Mouse (Mus musculus): ENCODE data around the gene Cgrrf1. TPM values are rescaled to one million over a fixed set of nuclear protein-coding genes. Genes with fewer than 3 reads are reported as not detected.
"Not testable (repeated sequence)": the region's sequence is repeated elsewhere in the genome, so short reads cannot be mapped to it uniquely, and the experiment has no call there.

The Cgrrf1 gene
- polyA plus RNA-seq, 1 experiment from 2014 or later: 17.5 TPM

DNA sequence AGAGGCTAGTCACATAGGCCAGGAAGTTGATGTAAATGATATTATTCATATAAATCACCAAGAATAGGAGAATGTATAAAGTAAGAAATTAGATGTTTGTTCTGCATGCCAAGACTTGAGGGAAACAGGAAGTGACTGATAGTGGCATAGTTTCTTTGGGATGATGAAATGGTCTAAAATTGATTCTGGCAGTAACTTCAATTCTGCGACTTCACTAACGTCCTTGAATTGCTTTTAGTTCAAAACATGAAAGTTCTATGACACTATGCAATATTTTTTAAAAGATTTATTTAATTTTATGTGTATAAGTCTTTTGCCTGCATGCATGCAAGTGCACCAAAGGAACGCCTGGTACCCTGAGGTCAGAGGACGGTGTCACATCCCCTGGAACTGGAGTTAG lies 28.7 kb upstream of the Cgrrf1 start:
- no peak for ATAC-seq (ENCODE audit: low FRiP score, low read depth)
- Histone ChIP-seq H3K27ac (replicated peaks) (no peak overlapping the region), H3K9ac (no peak overlapping the region), H3K4me1 (replicated peaks) (no peaks in the 10 kb centered on the region), H3K9me3 (no peaks in the 10 kb centered on the region), H3K4me2 (no peak overlapping the region), H3K4me3 (no peak overlapping the region), H3K36me3 (peaks cover 8% of the 10 kb centered on the region), H3K27me3 (no peaks in the 10 kb centered on the region)
- WGBS: 95% methylated on average over 4 of the region's 4 CpGs

DNA sequence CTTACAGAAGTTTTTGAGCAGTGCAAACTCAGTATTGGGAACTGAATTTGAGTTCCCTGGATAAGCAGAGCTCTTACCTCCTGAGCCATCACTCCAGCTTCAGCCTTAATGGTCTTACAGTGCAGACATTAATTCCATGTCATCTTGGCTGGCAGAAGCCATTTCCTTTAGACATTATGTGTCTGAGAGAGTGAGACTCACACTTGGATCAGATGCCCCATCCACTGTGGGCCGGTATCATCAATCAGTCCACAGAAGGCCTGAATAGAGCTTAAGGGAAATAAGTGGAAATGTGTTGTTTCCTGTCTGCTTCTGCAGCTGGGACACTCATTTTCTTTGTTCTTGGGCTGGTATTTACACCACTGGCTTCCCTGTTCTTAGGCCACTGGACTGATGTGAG lies 28.1 kb upstream of the Cgrrf1 start:
- no peak overlapping the region for H3K4me3 ChIP-seq
- WGBS: 95% methylated on average over 1 of the region's 1 CpGs
- H3K4me2 ChIP-seq: no peak overlapping the region
- H3K36me3 ChIP-seq: peaks cover 8% of the 10 kb centered on the region
- no peak for ATAC-seq (ENCODE audit: low FRiP score, low read depth)
- H3K27me3 ChIP-seq: no peaks in the 10 kb centered on the region
- H3K9me3 ChIP-seq: no peaks in the 10 kb centered on the region
- no peaks in the 10 kb centered on the region for H3K4me1 ChIP-seq (replicated peaks)
- no peak overlapping the region for H3K27ac ChIP-seq (replicated peaks)
- no peak overlapping the region for H3K9ac ChIP-seq

DNA sequence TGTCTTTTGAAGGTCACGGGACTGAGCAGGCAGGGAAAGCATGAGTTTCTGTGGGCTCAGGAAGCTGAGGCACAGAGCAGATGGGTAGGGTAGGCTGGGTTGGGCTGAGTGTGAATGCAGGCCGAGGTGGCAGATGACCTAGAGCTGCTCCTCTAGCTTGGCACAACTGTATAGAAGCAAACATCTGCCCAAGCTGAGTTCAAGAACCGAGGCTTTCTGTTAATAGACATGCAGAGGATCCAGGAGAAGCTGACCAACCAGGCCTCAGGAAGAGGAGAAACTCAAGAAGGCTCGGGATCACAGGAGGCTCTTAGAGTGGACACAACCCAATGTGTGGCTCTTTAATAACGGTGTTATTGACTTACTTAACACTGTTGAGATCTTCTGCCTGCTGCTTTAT lies 25.7 kb upstream of the Cgrrf1 start:
- ATAC-seq (ENCODE audit: low FRiP score, low read depth): no peak
- H3K36me3 ChIP-seq: peaks cover 14% of the 10 kb centered on the region
- H3K4me1 ChIP-seq (replicated peaks): no peaks in the 10 kb centered on the region
- H3K9ac ChIP-seq: no peak overlapping the region
- no peak overlapping the region for H3K4me2 ChIP-seq
- no peaks in the 10 kb centered on the region for H3K27me3 ChIP-seq
- H3K4me3 ChIP-seq: no peak overlapping the region
- WGBS: 85% methylated on average over 5 of the region's 5 CpGs
- no peaks in the 10 kb centered on the region for H3K9me3 ChIP-seq
- H3K27ac ChIP-seq (replicated peaks): no peak overlapping the region

DNA sequence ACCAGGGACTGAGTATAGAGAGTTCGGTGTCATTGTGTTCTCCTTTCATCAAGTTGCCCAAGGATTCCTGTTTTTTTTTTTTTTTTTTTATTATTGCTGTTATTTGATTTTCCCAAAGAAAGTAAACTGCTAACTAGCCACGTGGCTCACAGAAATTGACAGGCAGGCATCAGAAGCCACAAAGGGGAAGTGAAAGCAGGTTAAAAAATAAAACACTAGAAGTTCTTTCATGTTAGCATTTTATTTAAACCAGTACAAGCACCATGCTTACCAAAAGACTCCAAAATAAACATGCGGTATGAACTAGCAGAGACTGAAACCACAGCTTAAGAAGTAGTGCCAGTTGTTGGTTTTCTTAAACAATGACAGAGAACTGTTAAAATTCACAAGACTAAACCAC lies 24.0 kb upstream of the Cgrrf1 start:
- Histone ChIP-seq H3K4me1 (replicated peaks) (no peaks in the 10 kb centered on the region), H3K4me3 (no peak overlapping the region), H3K9ac (no peak overlapping the region), H3K36me3 (peaks cover 17% of the 10 kb centered on the region), H3K27ac (replicated peaks) (no peak overlapping the region), H3K4me2 (no peak overlapping the region), H3K9me3 (no peaks in the 10 kb centered on the region), H3K27me3 (no peaks in the 10 kb centered on the region)
- no peak for ATAC-seq (ENCODE audit: low FRiP score, low read depth)
- 80% methylated on average over 3 of the region's 3 CpGs for WGBS

DNA sequence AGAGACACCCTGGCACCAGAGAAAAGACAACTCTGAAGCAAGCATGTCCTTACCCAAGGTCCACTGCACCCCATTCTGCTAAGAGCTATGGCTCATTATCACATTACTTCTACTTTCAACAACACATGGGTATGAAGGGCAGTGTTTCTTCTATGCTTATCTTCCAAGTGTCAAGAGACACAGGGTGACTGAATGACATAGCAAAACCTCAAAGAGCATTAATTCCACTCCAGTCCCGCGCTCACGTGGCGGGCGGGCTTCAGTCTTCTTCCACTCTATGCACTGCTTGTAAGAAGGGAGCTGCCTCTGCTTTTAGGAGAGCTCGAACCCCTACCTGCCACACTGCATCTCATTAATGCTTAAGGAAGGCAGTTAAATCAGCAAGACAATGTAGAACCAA lies 16.3 kb upstream of the Cgrrf1 start:
- no peaks in the 10 kb centered on the region for H3K27me3 ChIP-seq
- WGBS: 85% methylated on average over 6 of the region's 6 CpGs
- ATAC-seq (ENCODE audit: low FRiP score, low read depth): no peak
- no peak overlapping the region for H3K9ac ChIP-seq
- H3K27ac ChIP-seq (replicated peaks): no peak overlapping the region
- peaks cover 13% of the 10 kb centered on the region for H3K4me1 ChIP-seq (replicated peaks)
- no peak overlapping the region for H3K4me2 ChIP-seq
- no peaks in the 10 kb centered on the region for H3K9me3 ChIP-seq
- H3K4me3 ChIP-seq: no peak overlapping the region
- peaks cover 33% of the 10 kb centered on the region for H3K36me3 ChIP-seq

DNA sequence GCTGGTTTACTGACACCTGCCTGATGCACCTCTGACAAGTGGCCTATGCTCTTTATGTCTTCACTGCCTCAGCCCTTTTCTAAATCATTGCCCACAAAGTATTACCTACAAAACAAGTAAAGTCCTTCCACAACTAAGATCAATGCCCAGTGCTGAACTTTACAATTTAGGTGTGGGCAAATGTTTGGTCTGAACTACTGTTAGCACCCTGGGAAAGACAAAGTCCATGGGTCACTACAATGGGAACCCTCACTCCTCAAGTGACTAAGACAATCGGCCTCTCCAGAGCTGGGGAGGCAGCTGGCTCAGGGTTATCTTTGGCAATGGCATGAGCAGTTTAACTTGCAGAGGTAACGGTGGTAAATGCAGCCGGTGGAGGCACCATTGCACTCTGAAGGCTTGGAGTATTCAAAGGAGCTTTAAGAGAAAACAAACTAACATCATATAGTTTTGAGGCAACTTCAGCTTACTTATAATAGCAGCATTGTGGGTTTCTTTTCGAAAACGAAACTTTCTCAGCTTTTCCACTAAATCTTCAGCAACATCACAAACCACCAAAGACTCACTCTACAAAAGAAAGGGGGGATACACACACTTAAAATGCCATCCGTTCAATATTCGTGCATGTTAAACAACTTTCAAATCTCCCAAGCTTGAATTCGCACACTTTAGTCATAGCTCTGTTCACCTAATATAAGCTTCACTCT lies 14.9 kb upstream of the Cgrrf1 start:
- no peak overlapping the region for H3K9ac ChIP-seq
- no peak overlapping the region for H3K4me2 ChIP-seq
- WGBS: 96% methylated on average over 8 of the region's 8 CpGs
- no peak overlapping the region for H3K4me3 ChIP-seq
- no peak overlapping the region for H3K27ac ChIP-seq (replicated peaks)
- peaks cover 20% of the 10 kb centered on the region for H3K4me1 ChIP-seq (replicated peaks)
- no peaks in the 10 kb centered on the region for H3K9me3 ChIP-seq
- peaks cover 26% of the 10 kb centered on the region for H3K36me3 ChIP-seq
- no peaks in the 10 kb centered on the region for H3K27me3 ChIP-seq
- ATAC-seq (ENCODE audit: low FRiP score, low read depth): no peak

DNA sequence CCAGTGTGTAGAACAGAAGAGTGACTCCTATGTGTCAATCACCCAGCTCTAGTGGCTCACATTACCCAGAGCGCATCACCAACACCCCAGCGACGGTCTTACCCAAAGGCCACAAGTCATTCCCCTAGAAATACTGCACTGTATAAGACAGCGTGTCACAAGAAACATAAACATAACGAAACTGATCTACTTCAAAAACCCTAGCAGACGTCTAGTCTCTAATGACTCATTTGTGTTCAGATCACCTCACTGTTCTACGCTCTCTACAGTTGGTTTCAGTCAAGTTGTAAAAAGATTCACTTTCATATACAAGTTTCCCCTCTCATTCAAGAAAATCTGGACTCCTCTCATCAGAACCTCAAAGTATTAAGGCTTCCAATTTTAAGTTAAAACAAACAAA lies 13.2 kb upstream of the Cgrrf1 start:
- no peak for ATAC-seq (ENCODE audit: low FRiP score, low read depth)
- WGBS: 93% methylated on average over 7 of the region's 7 CpGs
- Histone ChIP-seq H3K4me2 (no peak overlapping the region), H3K9me3 (no peaks in the 10 kb centered on the region), H3K9ac (no peak overlapping the region), H3K27ac (replicated peaks) (no peak overlapping the region), H3K36me3 (peaks cover 17% of the 10 kb centered on the region), H3K4me3 (no peak overlapping the region), H3K4me1 (replicated peaks) (peaks cover 20% of the 10 kb centered on the region), H3K27me3 (0 out of 2 replicates have a peak, but pooled peaks cover 2% of the 10 kb centered on the region)

DNA sequence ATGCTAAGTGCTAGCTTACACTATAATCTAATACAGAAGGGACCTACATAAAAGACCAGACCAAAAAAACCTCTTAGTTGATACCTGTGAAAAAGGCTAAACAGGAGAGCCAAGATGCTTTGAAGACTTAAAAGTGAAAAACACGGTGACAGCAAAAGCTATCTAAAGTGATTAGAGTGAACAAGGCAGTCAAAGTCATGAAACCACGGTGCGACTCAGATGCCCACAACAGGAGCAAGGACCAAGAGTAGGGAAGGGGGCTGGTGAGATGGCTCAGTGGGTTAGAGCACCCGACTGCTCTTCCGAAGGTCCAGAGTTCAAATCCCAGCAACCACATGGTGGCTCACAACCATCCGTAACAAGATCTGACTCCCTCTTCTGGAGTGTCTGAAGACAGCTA lies 12.0 kb upstream of the Cgrrf1 start:
- not testable (repeated sequence) for H3K4me2 ChIP-seq; ATAC-seq (ENCODE audit: low FRiP score, low read depth); H3K27me3 ChIP-seq; H3K9ac ChIP-seq; H3K27ac ChIP-seq (replicated peaks); H3K36me3 ChIP-seq; H3K4me3 ChIP-seq; H3K9me3 ChIP-seq
- H3K4me1 ChIP-seq (replicated peaks): peaks cover 20% of the 10 kb centered on the region
- 92% methylated on average over 5 of the region's 6 CpGs for WGBS

DNA sequence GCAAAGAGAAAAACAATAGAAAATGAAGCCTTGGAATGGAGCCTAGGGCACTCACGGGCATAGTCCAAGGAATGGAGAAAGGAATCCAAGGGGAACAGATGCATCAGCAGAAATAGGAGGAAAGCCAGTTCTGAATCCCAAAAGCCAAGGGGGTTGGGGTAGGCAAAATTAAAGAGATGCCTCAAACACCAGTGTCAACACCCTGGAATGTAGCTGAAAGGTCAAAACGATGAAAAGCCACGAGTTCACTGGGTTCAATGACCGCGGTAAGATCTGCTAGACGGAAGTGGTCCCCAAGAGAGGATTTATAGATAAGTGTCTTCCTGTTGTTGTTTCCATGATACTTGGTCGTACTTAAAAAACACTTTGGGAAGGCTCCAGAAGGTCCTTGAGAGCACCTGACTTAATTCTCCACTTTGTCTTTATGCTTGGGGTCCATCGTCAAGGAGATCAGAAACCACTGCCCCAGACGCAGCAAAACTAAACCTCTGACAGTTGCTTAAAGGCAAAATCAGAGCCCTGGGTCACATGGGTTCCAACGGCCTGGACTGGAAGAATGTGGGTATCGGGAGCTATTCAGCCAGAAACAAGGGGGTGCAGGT lies 10.6 kb upstream of the Cgrrf1 start:
- no peak; the same call in 1 of the 2 replicates for ATAC-seq (ENCODE audit: low FRiP score, low read depth)
- peaks cover 20% of the 10 kb centered on the region for H3K4me1 ChIP-seq (replicated peaks)
- H3K9me3 ChIP-seq: no peaks in the 10 kb centered on the region
- H3K4me3 ChIP-seq: peak overlapping the region; percentile 97
- WGBS: 0% methylated on average over 11 of the region's 11 CpGs
- peak overlapping the region; percentile 97 for H3K9ac ChIP-seq
- H3K4me2 ChIP-seq: peak overlapping the region; percentile 93
- H3K27ac ChIP-seq (replicated peaks): peak overlapping the region; percentile 89
- H3K27me3 ChIP-seq: 0 out of 2 replicates have a peak, but pooled peaks cover 2% of the 10 kb centered on the region
- no peaks in the 10 kb centered on the region; the same call in 1 of the 2 replicates for H3K36me3 ChIP-seq

DNA sequence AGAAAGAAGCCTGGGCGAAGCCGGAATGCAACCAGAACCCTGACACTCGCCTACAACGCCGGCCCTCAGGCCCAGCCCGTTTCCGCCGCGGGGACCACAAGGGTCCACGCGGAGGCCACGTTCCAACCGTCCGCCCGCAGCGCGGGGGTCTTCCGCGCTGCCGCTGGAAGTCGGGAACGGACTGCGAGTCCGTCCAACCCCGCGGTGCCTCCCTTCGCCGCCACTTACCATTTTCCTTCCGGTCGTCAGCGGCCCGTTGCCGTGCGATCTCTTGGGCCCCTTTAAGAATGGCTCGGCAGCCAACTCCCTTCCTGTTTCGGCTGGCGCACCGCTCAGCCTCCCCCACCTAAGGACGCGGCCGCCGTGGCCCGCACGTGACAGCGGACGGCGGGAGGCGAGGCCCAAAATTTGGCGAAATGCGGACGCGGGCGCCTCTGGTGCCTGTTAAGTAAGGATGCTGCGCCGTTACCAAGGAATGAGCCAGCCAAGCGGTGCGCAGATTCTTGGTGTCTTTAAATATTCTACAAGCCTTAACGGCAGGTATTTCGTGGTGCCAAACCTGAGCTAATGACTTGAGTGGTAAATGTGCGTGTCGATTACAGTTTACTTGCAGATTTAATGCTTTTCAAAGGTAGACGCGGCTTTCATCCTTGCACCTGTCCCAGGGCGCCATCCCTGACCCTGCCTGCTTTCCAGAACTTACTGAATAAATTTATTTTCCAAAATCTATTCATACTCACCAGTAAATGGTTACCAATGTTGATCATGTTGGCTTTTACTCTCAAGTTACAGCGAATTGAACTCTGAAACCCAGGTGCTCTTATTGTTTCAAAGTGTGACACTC lies 9.8 kb upstream of the Cgrrf1 start, which contains the start of gene Gmfb:
Gene Gmfb, minus strand, starts transcription at position 370 of the 844 bp plus-strand sequence.
- under 1% methylated on average over 65 of the region's 65 CpGs for WGBS
- Histone ChIP-seq H3K9me3 (no peaks in the 10 kb centered on the region), H3K36me3 (no peaks in the 10 kb centered on the region; the same call in 1 of the 2 replicates), H3K4me3 (peak within 1 kb of the TSS; percentile 97), H3K9ac (peak within 1 kb of the TSS; percentile 97), H3K27ac (replicated peaks) (peak within 1 kb of the TSS; percentile 89), H3K4me1 (replicated peaks) (peaks cover 20% of the 10 kb centered on the region), H3K27me3 (0 out of 2 replicates have a peak, but pooled peaks cover 2% of the 10 kb centered on the region), H3K4me2 (peak within 1 kb of the TSS; percentile 93)
- ATAC-seq (ENCODE audit: low FRiP score, low read depth): peak; percentile 97

DNA sequence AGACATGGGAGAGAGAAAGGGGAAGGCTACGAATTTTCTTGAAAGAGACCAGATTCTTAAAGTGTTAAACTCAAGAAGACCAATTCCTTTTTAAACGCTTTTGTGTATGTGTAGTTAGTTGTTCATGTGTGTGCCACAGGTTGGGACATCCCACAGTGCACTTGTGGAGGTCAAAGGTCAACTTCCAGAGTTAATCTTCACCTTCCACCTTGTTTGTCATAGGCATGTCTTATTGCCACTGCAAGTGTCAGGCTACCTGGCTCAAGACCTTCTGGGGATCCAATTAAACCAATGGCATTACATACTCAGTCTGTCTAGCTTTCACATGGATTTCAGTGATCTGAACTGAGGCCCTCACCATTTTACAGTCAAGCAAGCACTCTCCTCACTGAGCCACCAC lies 7.9 kb upstream of the Cgrrf1 start:
- no peak overlapping the region for H3K27ac ChIP-seq (replicated peaks)
- H3K9me3 ChIP-seq: no peaks in the 10 kb centered on the region
- 77% methylated on average over 2 of the region's 2 CpGs for WGBS
- H3K36me3 ChIP-seq: no peaks in the 10 kb centered on the region
- H3K4me3 ChIP-seq: no peak overlapping the region
- peaks cover 20% of the 10 kb centered on the region for H3K4me1 ChIP-seq (replicated peaks)
- H3K4me2 ChIP-seq: no peak overlapping the region
- no peak overlapping the region for H3K9ac ChIP-seq
- no peak for ATAC-seq (ENCODE audit: low FRiP score, low read depth)
- H3K27me3 ChIP-seq: 0 out of 2 replicates have a peak, but pooled peaks cover 2% of the 10 kb centered on the region

DNA sequence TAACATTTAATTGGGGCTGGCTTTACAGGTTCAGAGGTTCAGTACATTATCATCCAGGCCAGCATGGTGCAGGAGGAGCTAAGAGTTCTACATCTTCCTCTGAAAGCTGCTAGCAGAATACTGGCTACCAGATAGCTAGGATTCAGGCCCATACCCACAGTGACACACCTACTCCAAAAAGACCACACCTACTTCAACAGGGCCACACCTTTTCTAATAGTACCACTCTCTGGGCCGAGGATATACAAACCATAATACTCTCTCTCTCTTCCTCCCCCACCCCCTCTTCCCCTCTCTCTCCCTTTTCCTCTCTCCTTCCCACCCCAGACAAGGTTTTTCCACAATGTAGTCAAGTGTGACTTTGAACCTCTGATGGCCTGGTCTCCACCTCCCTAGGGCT lies 4.5 kb upstream of the Cgrrf1 start:
- H3K4me1 ChIP-seq (replicated peaks): peaks cover 5% of the 10 kb centered on the region
- H3K4me2 ChIP-seq: no peak overlapping the region
- H3K9ac ChIP-seq: no peak overlapping the region
- no peaks in the 10 kb centered on the region for H3K9me3 ChIP-seq
- ATAC-seq (ENCODE audit: low FRiP score, low read depth): no peak
- H3K27ac ChIP-seq (replicated peaks): no peak overlapping the region
- no peak overlapping the region for H3K4me3 ChIP-seq
- H3K27me3 ChIP-seq: 0 out of 2 replicates have a peak, but pooled peaks cover 4% of the 10 kb centered on the region
- no peaks in the 10 kb centered on the region for H3K36me3 ChIP-seq
- WGBS: 71% methylated on average over 1 of the region's 1 CpGs
